Mouse (Mus musculus) cerebral cortex, adult 2 months (tissue): ENCODE data around the gene Fadd.

Experiments used
- WGBS: fragments of 180-500 bp; shearing (Covaris S2); methylation state at CpG from one replicate; pipeline ENCODE4 v1.1.7; 2018; 5-methylcytosine and 5-hydroxymethylcytosine counted together

Gene Fadd

GRCm38 (mm10) chr7:144582284-144582980, at the start of gene Fadd:
Fadd (minus strand) TSS chr7:144582463.
- WGBS = under 1% methylated on average over 34 of the region's 34 CpGs

GRCm38 (mm10) chr7:144630622-144631021, 48.4 kb upstream of the Fadd start:
- WGBS = 84% methylated on average over 3 of the region's 3 CpGs

- WGBS = 60% methylated on average over 3 of the region's 3 CpGs
Observed at GRCm38 (mm10) chr7:144628334-144628915, 46.2 kb upstream of the Fadd start.

- WGBS = 81% methylated on average over 13 of the region's 13 CpGs
Observed at GRCm38 (mm10) chr7:144627606-144628333, 45.5 kb upstream of the Fadd start.

GRCm38 (mm10) chr7:144626042-144626441, 43.8 kb upstream of the Fadd start:
- 77% methylated on average over 2 of the region's 2 CpGs for WGBS

- 57% methylated on average over 22 of the region's 22 CpGs for WGBS
Observed at GRCm38 (mm10) chr7:144620721-144621681, 38.7 kb upstream of the Fadd start.

- WGBS = 70% methylated on average over 6 of the region's 6 CpGs
Observed at GRCm38 (mm10) chr7:144615343-144615742, 33.1 kb upstream of the Fadd start.

- 74% methylated on average over 4 of the region's 4 CpGs for WGBS
Observed at GRCm38 (mm10) chr7:144612829-144613228, 30.6 kb upstream of the Fadd start.

- WGBS = 75% methylated on average over 4 of the region's 4 CpGs
Observed at GRCm38 (mm10) chr7:144612351-144612750, 30.1 kb upstream of the Fadd start.

GRCm38 (mm10) chr7:144611595-144611994, 29.3 kb upstream of the Fadd start:
- 95% methylated on average over 16 of the region's 16 CpGs for WGBS

GRCm38 (mm10) chr7:144609568-144609967, 27.3 kb upstream of the Fadd start:
- 74% methylated on average over 7 of the region's 7 CpGs for WGBS

- 92% methylated on average over 15 of the region's 15 CpGs for WGBS
Observed at GRCm38 (mm10) chr7:144607862-144608261, 25.6 kb upstream of the Fadd start.

- 79% methylated on average over 4 of the region's 4 CpGs for WGBS
Observed at GRCm38 (mm10) chr7:144604735-144605134, 22.5 kb upstream of the Fadd start.

- 98% methylated on average over 2 of the region's 2 CpGs for WGBS
Observed at GRCm38 (mm10) chr7:144604291-144604690, 22.0 kb upstream of the Fadd start.

- WGBS = 64% methylated on average over 6 of the region's 6 CpGs
Observed at GRCm38 (mm10) chr7:144600333-144600900, 18.2 kb upstream of the Fadd start.

- WGBS = 81% methylated on average over 3 of the region's 3 CpGs
Observed at GRCm38 (mm10) chr7:144589508-144589907, 7.2 kb upstream of the Fadd start.

- WGBS = 39% methylated on average over 2 of the region's 2 CpGs
Observed at GRCm38 (mm10) chr7:144587291-144587690, 5.0 kb upstream of the Fadd start.

- 25% methylated on average over 6 of the region's 6 CpGs for WGBS
Observed at GRCm38 (mm10) chr7:144585648-144586047, 3.4 kb upstream of the Fadd start.

- WGBS = 7% methylated on average over 4 of the region's 4 CpGs
Observed at GRCm38 (mm10) chr7:144583619-144584018, 1.4 kb upstream of the Fadd start.

- WGBS = under 1% methylated on average over 43 of the region's 43 CpGs
Observed at GRCm38 (mm10) chr7:144581559-144582283, 542 bp downstream of the Fadd start.

GRCm38 (mm10) chr7:144577876-144578275, 4.4 kb downstream of the Fadd start:
- 48% methylated on average over 5 of the region's 5 CpGs for WGBS
